In the genomic region with DNA sequence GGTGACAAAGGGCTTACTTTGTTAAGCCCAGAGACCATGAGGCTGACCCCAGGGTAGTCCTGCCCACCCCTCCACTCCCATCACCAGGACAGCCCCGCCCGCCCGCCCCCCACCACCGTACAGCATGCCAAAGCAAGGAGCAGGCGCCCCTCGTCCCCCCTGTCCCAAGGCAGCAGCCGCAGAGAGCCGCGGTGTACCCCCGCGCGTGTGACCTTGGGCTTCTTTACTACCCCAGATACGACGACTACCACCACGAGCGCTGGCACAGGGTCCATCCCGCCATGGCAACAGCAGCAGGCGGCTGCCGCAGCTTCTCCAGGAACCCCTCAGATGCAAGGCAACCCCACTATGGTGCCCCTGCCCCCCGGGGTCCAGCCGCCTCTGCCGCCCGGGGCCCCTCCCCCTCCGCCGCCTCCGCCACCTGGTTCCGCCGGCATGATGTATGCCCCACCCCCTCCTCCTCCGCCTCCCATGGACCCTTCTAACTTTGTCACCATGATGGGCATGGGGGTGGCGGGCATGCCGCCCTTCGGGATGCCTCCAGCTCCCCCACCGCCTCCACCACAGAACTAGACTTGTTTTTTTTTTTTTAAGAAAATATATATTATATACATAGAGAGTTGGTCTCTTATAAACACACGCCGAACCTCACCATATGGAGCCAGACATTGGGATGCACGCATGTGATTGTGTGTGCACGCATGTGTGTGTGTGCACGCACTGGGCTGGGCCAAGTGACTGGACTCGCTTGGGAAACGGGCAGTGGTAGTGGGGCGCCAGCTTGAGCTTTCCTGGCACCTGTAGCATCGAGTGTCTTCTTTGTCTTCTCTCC, we compare ENCODE assay signal across 10 mouse cellular contexts. TPM values are rescaled to one million over a fixed set of nuclear protein-coding genes. Genes with fewer than 3 reads are reported as not detected.
DNase-seq lines count a peak whose midpoint lies in the region; ATAC-seq and TF ChIP-seq lines count a peak whose summit lies in the region.
"Had no signal": no experiment of that assay in that cellular context is flagged by ENCODE, and none has a peak within 500 bp of the region (broad histone marks: within the 10 kb centered on the region; RNA-seq: fewer than 3 reads in every experiment).

No protein-coding gene starts in this region.

- H3K36me3 ChIP-seq in neural tube, embryonic 12.5 days: peaks cover 81% of the 10 kb centered on the region
- H3K36me3 ChIP-seq in forebrain, embryonic 14.5 days (ENCODE audit: control insufficient read depth, insufficient read depth, low read length): peaks cover 89% of the 10 kb centered on the region
- peaks cover 66% of the 10 kb centered on the region for H3K36me3 ChIP-seq in myocyte (ENCODE audit: control insufficient read depth, insufficient read depth)

- no peak overlapping the region for H3ac ChIP-seq in myocyte (ENCODE audit: control insufficient read depth, insufficient read length)

- no peak overlapping the region for H3K4me3 ChIP-seq in neural tube, embryonic 12.5 days
- H3K4me3 ChIP-seq in forebrain, embryonic 14.5 days (ENCODE audit: low read depth, low read length): no peak overlapping the region
- H3K4me3 ChIP-seq in myocyte: no peak overlapping the region
- H3K4me3 ChIP-seq: liver, embryonic 13.5 days had no signal

- WGBS in neural tube, embryonic 12.5 days: 90% methylated on average over 42 of the region's 42 CpGs
- WGBS in forebrain, embryonic 14.5 days: 92% methylated on average over 42 of the region's 42 CpGs

- no peaks in the 10 kb centered on the region for H3K9me3 ChIP-seq in neural tube, embryonic 12.5 days
- no peaks in the 10 kb centered on the region for H3K9me3 ChIP-seq in forebrain, embryonic 14.5 days (replicated peaks; ENCODE audit: control insufficient read depth, low read length)
- H3K9me3 ChIP-seq: liver, embryonic 13.5 days had no signal

- no peak overlapping the region for H3K4me2 ChIP-seq in neural tube, embryonic 12.5 days (replicated peaks)
- H3K4me2 ChIP-seq in forebrain, embryonic 14.5 days (ENCODE audit: low read length): no peak overlapping the region
- H3K4me2 ChIP-seq in myocyte (ENCODE audit: low read depth): no peak overlapping the region
- H3K4me2 ChIP-seq: liver, embryonic 13.5 days had no signal

- peaks cover 16% of the 10 kb centered on the region for H3K79me2 ChIP-seq in myocyte (ENCODE audit: control insufficient read depth, insufficient read depth)

- intact Hi-C loops in heart, postnatal 10 days (cut with DNase I): no loop called here

- H3K27me3 ChIP-seq in neural tube, embryonic 12.5 days (replicated peaks): no peaks in the 10 kb centered on the region
- H3K27me3 ChIP-seq in forebrain, embryonic 14.5 days (replicated peaks; ENCODE audit: control insufficient read depth, insufficient read depth, low read length): no peaks in the 10 kb centered on the region
- H3K27me3 ChIP-seq in myocyte (ENCODE audit: control insufficient read depth, insufficient read depth, insufficient read length): no peaks in the 10 kb centered on the region
- H3K27me3 ChIP-seq: liver, embryonic 13.5 days had no signal

- peak; percentile 22; the same call in 1 of the 2 replicates for ATAC-seq in neural tube, embryonic 12.5 days (ENCODE audit: low FRiP score, low read depth)
- ATAC-seq in forebrain, embryonic 14.5 days: no peak
- ATAC-seq: CD4-positive, CD25-positive, alpha-beta regulatory T cell, adult 4 months had no signal

- peak; percentile 24 for TF ChIP-seq POLR2A in myocyte (IDR thresholded peaks at IDR 0.05; ENCODE audit: insufficient read length, low read depth)

- peak; percentile 93 for DNase-seq in heart, adult 11 months
- DNase-seq in heart, postnatal 10 days: no peak
- DNase-seq in neural tube, embryonic 10.5 days (ENCODE audit: extremely low spot score, low spot score): no peak
- no peak for DNase-seq in forebrain, embryonic 14.5 days (ENCODE audit: low spot score)
- no peak for DNase-seq in c-Kit-positive CD71-positive TER-119-positive erythroid progenitor cells, embryonic 14.5 days (ENCODE audit: low spot score)
- no peak for DNase-seq in MN1 (ENCODE audit: low spot score)
- DNase-seq: liver, embryonic 13.5 days had no signal

- H3K4me1 ChIP-seq in neural tube, embryonic 12.5 days: peaks cover 10% of the 10 kb centered on the region; the same call in 1 of the 2 replicates
- H3K4me1 ChIP-seq in forebrain, embryonic 14.5 days (ENCODE audit: control insufficient read depth, insufficient read depth, low read length): no peaks in the 10 kb centered on the region

- no peak overlapping the region for H3K9ac ChIP-seq in neural tube, embryonic 12.5 days
- no peak overlapping the region for H3K9ac ChIP-seq in forebrain, embryonic 14.5 days (ENCODE audit: low read length)
- H3K9ac ChIP-seq: liver, embryonic 13.5 days had no signal

- no peak overlapping the region for H3K27ac ChIP-seq in neural tube, embryonic 12.5 days
- H3K27ac ChIP-seq in forebrain, embryonic 14.5 days (ENCODE audit: low read depth, low read length): 0 out of 2 replicates have a peak overlapping the region, but pooled peaks have one; percentile 2
- H3K27ac ChIP-seq: liver, embryonic 13.5 days had no signal

TF ChIP-seq in myocyte, 11 proteins besides CTCF, POLR2A, EP300 and RAD21:
- peak; percentile 66 for TF ChIP-seq POLR2AphosphoS2 (IDR thresholded peaks at IDR 0.05; ENCODE audit: insufficient read length, low read depth)
- TF ChIP-seq MYOG (IDR thresholded peaks at IDR 0.05; ENCODE audit: control insufficient read depth in 1 of 3, insufficient read depth in 1 of 3, insufficient read length in 2 of 3, low read depth in 2 of 3): no peak
TF ChIP-seq in myocyte: peak in this region for 1.

RNA-seq across cellular contexts. Expression of a gene that starts 8.6 kb away (rescaled TPM):
- 100 to 1,000 TPM; 622 to 693 TPM for total RNA-seq in heart, postnatal 10 days (2021)
- 4.7 and 5.5 TPM in 2 replicates for polyA plus RNA-seq in neural tube, embryonic 12.5 days (2016; fragmentation: Nextera tagmentation; extraction: Ambion mirVana)
- polyA plus RNA-seq in forebrain, embryonic 14.5 days (2014; fragmentation: Nextera tagmentation; extraction: Ambion mirVana): 1.3 and 3.0 TPM in 2 replicates
- 232 TPM for polyA plus RNA-seq in myocyte (2012; fragmentation: generic; extraction: Trizol)

RNA-seq across cellular contexts. Expression of a gene that starts 12.1 kb away (rescaled TPM):
- 100 to 1,000 TPM; 118 to 143 TPM for total RNA-seq in heart, postnatal 10 days (2021)
- polyA plus RNA-seq in neural tube, embryonic 12.5 days (2016; fragmentation: Nextera tagmentation; extraction: Ambion mirVana): 171 TPM in 2 replicates
- polyA plus RNA-seq in forebrain, embryonic 14.5 days (2014; fragmentation: Nextera tagmentation; extraction: Ambion mirVana): 90.4 and 115 TPM in 2 replicates
- polyA plus RNA-seq in myocyte (2012; fragmentation: generic; extraction: Trizol): 131 TPM

RNA-seq across cellular contexts. Expression of a gene that starts 23.5 kb away (rescaled TPM):
- total RNA-seq in heart, postnatal 10 days (2021): 10 to 100 TPM; 50.7 to 60.2 TPM
- 26.4 and 28.3 TPM in 2 replicates for polyA plus RNA-seq in neural tube, embryonic 12.5 days (2016; fragmentation: Nextera tagmentation; extraction: Ambion mirVana)
- polyA plus RNA-seq in forebrain, embryonic 14.5 days (2014; fragmentation: Nextera tagmentation; extraction: Ambion mirVana): 28.6 and 30.7 TPM in 2 replicates
- polyA plus RNA-seq in myocyte (2012; fragmentation: generic; extraction: Trizol): 8.0 TPM

RNA-seq across cellular contexts. Expression of a gene that starts 34.7 kb away (rescaled TPM):
- 10 to 100 TPM; 52.3 to 52.4 TPM for total RNA-seq in heart, postnatal 10 days (2021)
- 16.0 and 18.4 TPM in 2 replicates for polyA plus RNA-seq in neural tube, embryonic 12.5 days (2016; fragmentation: Nextera tagmentation; extraction: Ambion mirVana)
- polyA plus RNA-seq in forebrain, embryonic 14.5 days (2014; fragmentation: Nextera tagmentation; extraction: Ambion mirVana): 6.2 and 11.2 TPM in 2 replicates
- polyA plus RNA-seq in myocyte (2012; fragmentation: generic; extraction: Trizol): 10.0 TPM

RNA-seq across cellular contexts. Expression of a gene that starts 40.9 kb away (rescaled TPM):
- 10 to 100 TPM; 18.6 to 21.8 TPM for total RNA-seq in heart, postnatal 10 days (2021)
- polyA plus RNA-seq in neural tube, embryonic 12.5 days (2016; fragmentation: Nextera tagmentation; extraction: Ambion mirVana): 93.3 and 93.5 TPM in 2 replicates
- polyA plus RNA-seq in forebrain, embryonic 14.5 days (2014; fragmentation: Nextera tagmentation; extraction: Ambion mirVana): 47.7 and 61.6 TPM in 2 replicates
- 37.2 TPM for polyA plus RNA-seq in myocyte (2012; fragmentation: generic; extraction: Trizol)

Comparison
In these comparisons a context has a peak if more than half of its experiments do, and no peak if none do; other contexts are left out.
1. RNA of a gene that starts 8.6 kb away (polyA plus RNA-seq): 232 TPM in myocyte (single experiment); 4.7 to 5.5 TPM in neural tube, embryonic 12.5 days and 1.3 to 3.0 TPM in forebrain, embryonic 14.5 days; every median in the first group is over 10 times any median in the second.